ENCODE assay signal across 9 mouse cellular contexts in the genomic region with DNA sequence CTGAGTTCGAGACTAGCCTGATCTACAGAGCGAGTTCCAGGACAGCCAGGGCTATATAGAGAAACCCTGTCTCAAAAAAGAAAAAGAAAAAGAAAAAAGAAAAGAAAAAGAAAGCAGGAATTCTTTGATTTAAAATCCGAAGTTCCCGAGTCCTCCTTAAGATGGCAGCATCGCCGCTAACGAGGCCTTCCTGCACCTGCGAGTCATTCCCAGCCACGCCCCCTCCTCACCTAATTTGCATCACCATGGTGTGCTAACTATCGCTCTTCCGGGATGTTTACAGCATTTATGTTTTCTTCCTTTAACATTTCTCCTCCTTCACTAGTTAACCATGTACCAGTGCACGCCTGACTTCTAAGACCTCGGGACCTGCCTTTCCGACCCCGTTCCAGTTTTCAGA. TPM values are rescaled to one million over a fixed set of nuclear protein-coding genes. Genes with fewer than 3 reads are reported as not detected.
DNase-seq lines count a peak whose midpoint lies in the region; ATAC-seq lines count a peak whose summit lies in the region.
"Had no signal": no experiment of that assay in that cellular context is flagged by ENCODE, and none has a peak within 500 bp of the region (broad histone marks: within the 10 kb centered on the region; RNA-seq: fewer than 3 reads in every experiment).

No protein-coding gene starts in this region.

- no peaks in the 10 kb centered on the region for H3K4me1 ChIP-seq in liver, embryonic 12.5 days
- H3K4me1 ChIP-seq in forebrain, embryonic 12.5 days, result no peaks in the 10 kb centered on the region
- 0 out of 2 replicates have a peak, but pooled peaks cover 8% of the 10 kb centered on the region for H3K4me1 ChIP-seq in neural tube, embryonic 15.5 days
- H3K4me1 ChIP-seq: limb, embryonic 13.5 days had no signal

- H3K36me3 ChIP-seq in liver, embryonic 12.5 days, result peaks cover 70% of the 10 kb centered on the region
- peaks cover 51% of the 10 kb centered on the region for H3K36me3 ChIP-seq in forebrain, embryonic 12.5 days (replicated peaks)
- peaks cover 48% of the 10 kb centered on the region for H3K36me3 ChIP-seq in neural tube, embryonic 15.5 days

- no peak overlapping the region for H3K4me2 ChIP-seq in liver, embryonic 12.5 days
- H3K4me2 ChIP-seq in forebrain, embryonic 12.5 days, result peak overlapping the region; percentile 24; the same call in 1 of the 2 replicates
- H3K4me2 ChIP-seq in neural tube, embryonic 15.5 days, result peak overlapping the region; percentile 26
- H3K4me2 ChIP-seq: limb, embryonic 13.5 days had no signal

- H3K27ac ChIP-seq in liver, embryonic 12.5 days, result no peak overlapping the region
- no peak overlapping the region for H3K27ac ChIP-seq in forebrain, embryonic 12.5 days
- no peak overlapping the region for H3K27ac ChIP-seq in neural tube, embryonic 15.5 days (replicated peaks)
- H3K27ac ChIP-seq: limb, embryonic 13.5 days had no signal

- no peak overlapping the region for H3K9ac ChIP-seq in liver, embryonic 12.5 days
- no peak overlapping the region for H3K9ac ChIP-seq in forebrain, embryonic 12.5 days
- no peak overlapping the region for H3K9ac ChIP-seq in neural tube, embryonic 15.5 days (replicated peaks)
- H3K9ac ChIP-seq: limb, embryonic 13.5 days had no signal

- no peak overlapping the region for H3K4me3 ChIP-seq in liver, embryonic 12.5 days
- 0 out of 2 replicates have a peak overlapping the region, but pooled peaks have one; percentile 9 for H3K4me3 ChIP-seq in forebrain, embryonic 12.5 days (replicated peaks)
- no peak overlapping the region for H3K4me3 ChIP-seq in neural tube, embryonic 15.5 days (replicated peaks)
- H3K4me3 ChIP-seq: limb, embryonic 13.5 days had no signal

- peak; percentile 32 for DNase-seq in liver
- peak; percentile 45 for DNase-seq in Muller cell, postnatal 12 days (ENCODE audit: inconsistent ontology term)
- DNase-seq in kidney, postnatal 36 days, result peak; percentile 69 to 88
- no peak for DNase-seq in ovary, adult 18-20 months (ENCODE audit: low spot score)
- no peak for DNase-seq in layer of hippocampus, adult 9-10 months (ENCODE audit: low spot score)

- 56% methylated on average over 15 of the region's 15 CpGs for WGBS in liver, embryonic 12.5 days (ENCODE audit: insufficient replicate concordance)
- WGBS in forebrain, embryonic 12.5 days, result 23% methylated on average over 15 of the region's 15 CpGs
- 23% methylated on average over 15 of the region's 15 CpGs for whole genome bisulfite sequencing in neural tube, embryonic 15.5 days

- H3K9me3 ChIP-seq in liver, embryonic 12.5 days (replicated peaks), result no peaks in the 10 kb centered on the region
- H3K9me3 ChIP-seq in forebrain, embryonic 12.5 days, result no peaks in the 10 kb centered on the region
- no peaks in the 10 kb centered on the region for H3K9me3 ChIP-seq in neural tube, embryonic 15.5 days (replicated peaks)
- H3K9me3 ChIP-seq: limb, embryonic 13.5 days had no signal

- no peak for ATAC-seq in liver, embryonic 12.5 days
- peak; percentile 58 for ATAC-seq in forebrain, embryonic 12.5 days (ENCODE audit: low FRiP score)
- 0 out of 2 replicates have a peak, but pooled peaks have one; percentile 56 for ATAC-seq in neural tube, embryonic 15.5 days (ENCODE audit: low FRiP score)

- no peaks in the 10 kb centered on the region for H3K27me3 ChIP-seq in liver, embryonic 12.5 days (replicated peaks)
- no peaks in the 10 kb centered on the region for H3K27me3 ChIP-seq in forebrain, embryonic 12.5 days
- no peaks in the 10 kb centered on the region for H3K27me3 ChIP-seq in neural tube, embryonic 15.5 days (replicated peaks)
- H3K27me3 ChIP-seq: limb, embryonic 13.5 days had no signal

RNA-seq across cellular contexts. Expression of a gene that starts 9.4 kb away (rescaled TPM):
- polyA plus RNA-seq in liver, embryonic 12.5 days (2016; fragmentation: Nextera tagmentation; extraction: Ambion mirVana), result 214 and 215 TPM in 2 replicates
- 248 TPM in 2 replicates for polyA plus RNA-seq in forebrain, embryonic 12.5 days (2016; fragmentation: Nextera tagmentation; extraction: Ambion mirVana)
- polyA plus RNA-seq in neural tube, embryonic 15.5 days (2015; fragmentation: Nextera tagmentation; extraction: Ambion mirVana), result 435 and 492 TPM in 2 replicates

RNA-seq across cellular contexts. Expression of a gene that starts 9.5 kb away (rescaled TPM):
- polyA plus RNA-seq in liver, embryonic 12.5 days (2016; fragmentation: Nextera tagmentation; extraction: Ambion mirVana), result 42.2 and 46.1 TPM in 2 replicates
- 43.2 and 45.6 TPM in 2 replicates for polyA plus RNA-seq in forebrain, embryonic 12.5 days (2016; fragmentation: Nextera tagmentation; extraction: Ambion mirVana)
- 32.7 and 34.2 TPM in 2 replicates for polyA plus RNA-seq in neural tube, embryonic 15.5 days (2015; fragmentation: Nextera tagmentation; extraction: Ambion mirVana)

RNA-seq across cellular contexts. Expression of a gene that starts 35.2 kb away (rescaled TPM):
- polyA plus RNA-seq in liver, embryonic 12.5 days (2016; fragmentation: Nextera tagmentation; extraction: Ambion mirVana), result 15.4 and 16.7 TPM in 2 replicates
- 30.6 and 31.3 TPM in 2 replicates for polyA plus RNA-seq in forebrain, embryonic 12.5 days (2016; fragmentation: Nextera tagmentation; extraction: Ambion mirVana)
- polyA plus RNA-seq in neural tube, embryonic 15.5 days (2015; fragmentation: Nextera tagmentation; extraction: Ambion mirVana), result 42.7 and 43.4 TPM in 2 replicates

Comparison
In these comparisons a context has a peak if more than half of its experiments do, and no peak if none do; other contexts are left out.
1. DNase-seq: peak in liver (single experiment), Muller cell, postnatal 12 days (single experiment) and kidney, postnatal 36 days (2 of 2); none in ovary, adult 18-20 months (single experiment) and layer of hippocampus, adult 9-10 months (single experiment).